Mouse (Mus musculus): ENCODE measurements around the gene Arhgef25. TPM values are rescaled to one million over a fixed set of nuclear protein-coding genes. Genes with fewer than 3 reads are reported as not detected.

Arhgef25 gene
- polyA plus RNA-seq, 1 experiment, result 31.8 TPM

- no peaks in the 10 kb centered on the region for H3K27me3 ChIP-seq (ENCODE audit: control insufficient read depth, insufficient read depth, insufficient read length)
- H3K79me2 ChIP-seq (ENCODE audit: control insufficient read depth, insufficient read depth), result no peaks in the 10 kb centered on the region
- H3K36me3 ChIP-seq (ENCODE audit: control insufficient read depth, insufficient read depth), result peaks cover 7% of the 10 kb centered on the region
- no peaks in the 10 kb centered on the region for H3K79me3 ChIP-seq (ENCODE audit: low read depth)
- H3K4me3 ChIP-seq (ENCODE audit: insufficient read depth, poor library complexity, severe bottlenecking), result peak overlapping the region; percentile 40
- H3ac ChIP-seq (ENCODE audit: control insufficient read depth, insufficient read length, low read depth), result peak overlapping the region; percentile 90
- TF ChIP-seq USF1 (IDR thresholded peaks at IDR 0.05; ENCODE audit: low read depth) (no peak), CTCF (IDR thresholded peaks at IDR 0.05; ENCODE audit: control insufficient read depth, insufficient read depth, insufficient read length) (no peak), MYOG (IDR thresholded peaks at IDR 0.05; ENCODE audit: control insufficient read depth, extremely low read depth, insufficient read length) (no peak), MYOD1 (IDR thresholded peaks at IDR 0.05; ENCODE audit: control insufficient read depth, insufficient read length, low read depth) (no peak), CEBPB (IDR thresholded peaks at IDR 0.05; ENCODE audit: low read depth) (no peak), FOSL1 (IDR thresholded peaks at IDR 0.05; ENCODE audit: insufficient read depth, low read length, poor library complexity, severe bottlenecking) (no peak), MAX (IDR thresholded peaks at IDR 0.05) (no peak)
Observed at GRCm38 (mm10) chr10:127188465-127189115, 1.3 kb downstream of the Arhgef25 start.

- peak overlapping the region; percentile 90 for H3ac ChIP-seq (ENCODE audit: control insufficient read depth, insufficient read length, low read depth)
- H3K79me2 ChIP-seq (ENCODE audit: control insufficient read depth, insufficient read depth), result no peaks in the 10 kb centered on the region
- H3K27me3 ChIP-seq (ENCODE audit: control insufficient read depth, insufficient read depth, insufficient read length), result no peaks in the 10 kb centered on the region
- H3K79me3 ChIP-seq (ENCODE audit: low read depth), result no peaks in the 10 kb centered on the region
- H3K4me3 ChIP-seq (ENCODE audit: insufficient read depth, poor library complexity, severe bottlenecking), result peak overlapping the region; percentile 40
- TF ChIP-seq MYOD1 (IDR thresholded peaks at IDR 0.05; ENCODE audit: control insufficient read depth, insufficient read length, low read depth) (no peak), CTCF (IDR thresholded peaks at IDR 0.05; ENCODE audit: control insufficient read depth, insufficient read depth, insufficient read length) (no peak), FOSL1 (IDR thresholded peaks at IDR 0.05; ENCODE audit: insufficient read depth, low read length, poor library complexity, severe bottlenecking) (no peak), CEBPB (IDR thresholded peaks at IDR 0.05; ENCODE audit: low read depth) (no peak), USF1 (IDR thresholded peaks at IDR 0.05; ENCODE audit: low read depth) (no peak), MAX (IDR thresholded peaks at IDR 0.05) (no peak), MYOG (IDR thresholded peaks at IDR 0.05; ENCODE audit: control insufficient read depth, extremely low read depth, insufficient read length) (no peak)
- H3K36me3 ChIP-seq (ENCODE audit: control insufficient read depth, insufficient read depth), result peaks cover 5% of the 10 kb centered on the region
Observed at GRCm38 (mm10) chr10:127188079-127188453, 1.8 kb downstream of the Arhgef25 start.

GRCm38 (mm10) chr10:127187371-127188078, 2.4 kb downstream of the Arhgef25 start:
- Histone ChIP-seq H3K4me3 (ENCODE audit: insufficient read depth, poor library complexity, severe bottlenecking) (no peak overlapping the region), H3K27me3 (ENCODE audit: control insufficient read depth, insufficient read depth, insufficient read length) (no peaks in the 10 kb centered on the region), H3K36me3 (ENCODE audit: control insufficient read depth, insufficient read depth) (peaks cover 3% of the 10 kb centered on the region), H3ac (ENCODE audit: control insufficient read depth, insufficient read length, low read depth) (no peak overlapping the region), H3K79me2 (ENCODE audit: control insufficient read depth, insufficient read depth) (no peaks in the 10 kb centered on the region), H3K79me3 (ENCODE audit: low read depth) (no peaks in the 10 kb centered on the region)
- TF ChIP-seq CTCF (IDR thresholded peaks at IDR 0.05; ENCODE audit: control insufficient read depth, insufficient read depth, insufficient read length), result no peak
- no peak for TF ChIP-seq MYOG (IDR thresholded peaks at IDR 0.05; ENCODE audit: control insufficient read depth, extremely low read depth, insufficient read length)
- no peak for TF ChIP-seq MYOD1 (IDR thresholded peaks at IDR 0.05; ENCODE audit: control insufficient read depth, insufficient read length, low read depth)
- no peak for TF ChIP-seq FOSL1 (IDR thresholded peaks at IDR 0.05; ENCODE audit: insufficient read depth, low read length, poor library complexity, severe bottlenecking)
- TF ChIP-seq CEBPB (IDR thresholded peaks at IDR 0.05; ENCODE audit: low read depth), result no peak

GRCm38 (mm10) chr10:127186451-127186850, 3.4 kb downstream of the Arhgef25 start:
- Histone ChIP-seq H3K27me3 (ENCODE audit: control insufficient read depth, insufficient read depth, insufficient read length) (no peaks in the 10 kb centered on the region), H3K79me3 (ENCODE audit: low read depth) (no peaks in the 10 kb centered on the region), H3K4me3 (ENCODE audit: insufficient read depth, poor library complexity, severe bottlenecking) (no peak overlapping the region), H3ac (ENCODE audit: control insufficient read depth, insufficient read length, low read depth) (no peak overlapping the region), H3K79me2 (ENCODE audit: control insufficient read depth, insufficient read depth) (no peaks in the 10 kb centered on the region), H3K36me3 (ENCODE audit: control insufficient read depth, insufficient read depth) (peaks cover 3% of the 10 kb centered on the region)
- no peak for TF ChIP-seq MYOD1 (IDR thresholded peaks at IDR 0.05; ENCODE audit: control insufficient read depth, insufficient read length, low read depth)
- TF ChIP-seq MAX (IDR thresholded peaks at IDR 0.05), result no peak
- no peak for TF ChIP-seq CTCF (IDR thresholded peaks at IDR 0.05; ENCODE audit: control insufficient read depth, insufficient read depth, insufficient read length)
- peak; percentile 58 for TF ChIP-seq USF1 (IDR thresholded peaks at IDR 0.05; ENCODE audit: low read depth)
- TF ChIP-seq CEBPB (IDR thresholded peaks at IDR 0.05; ENCODE audit: low read depth), result no peak
- no peak for TF ChIP-seq FOSL1 (IDR thresholded peaks at IDR 0.05; ENCODE audit: insufficient read depth, low read length, poor library complexity, severe bottlenecking)

GRCm38 (mm10) chr10:127185506-127185905, 4.4 kb downstream of the Arhgef25 start:
- H3K79me3 ChIP-seq (ENCODE audit: low read depth), result no peaks in the 10 kb centered on the region
- TF ChIP-seq CEBPB (IDR thresholded peaks at IDR 0.05; ENCODE audit: low read depth) (no peak), USF1 (IDR thresholded peaks at IDR 0.05; ENCODE audit: low read depth) (no peak)
- no peaks in the 10 kb centered on the region for H3K36me3 ChIP-seq (ENCODE audit: control insufficient read depth, insufficient read depth)
- H3ac ChIP-seq (ENCODE audit: control insufficient read depth, insufficient read length, low read depth), result no peak overlapping the region
- no peaks in the 10 kb centered on the region for H3K79me2 ChIP-seq (ENCODE audit: control insufficient read depth, insufficient read depth)
- no peaks in the 10 kb centered on the region for H3K27me3 ChIP-seq (ENCODE audit: control insufficient read depth, insufficient read depth, insufficient read length)
- H3K4me3 ChIP-seq (ENCODE audit: insufficient read depth, poor library complexity, severe bottlenecking), result no peak overlapping the region

GRCm38 (mm10) chr10:127185101-127185500, 4.8 kb downstream of the Arhgef25 start:
- Histone ChIP-seq H3K36me3 (ENCODE audit: control insufficient read depth, insufficient read depth) (no peaks in the 10 kb centered on the region), H3ac (ENCODE audit: control insufficient read depth, insufficient read length, low read depth) (no peak overlapping the region), H3K27me3 (ENCODE audit: control insufficient read depth, insufficient read depth, insufficient read length) (no peaks in the 10 kb centered on the region), H3K79me2 (ENCODE audit: control insufficient read depth, insufficient read depth) (no peaks in the 10 kb centered on the region), H3K4me3 (ENCODE audit: insufficient read depth, poor library complexity, severe bottlenecking) (no peak overlapping the region), H3K79me3 (ENCODE audit: low read depth) (no peaks in the 10 kb centered on the region)
- no peak for TF ChIP-seq MAX (IDR thresholded peaks at IDR 0.05)
- no peak for TF ChIP-seq MYOG (IDR thresholded peaks at IDR 0.05; ENCODE audit: control insufficient read depth, extremely low read depth, insufficient read length)
- no peak for TF ChIP-seq FOSL1 (IDR thresholded peaks at IDR 0.05; ENCODE audit: insufficient read depth, low read length, poor library complexity, severe bottlenecking)
- TF ChIP-seq USF1 (IDR thresholded peaks at IDR 0.05; ENCODE audit: low read depth), result no peak
- no peak for TF ChIP-seq CEBPB (IDR thresholded peaks at IDR 0.05; ENCODE audit: low read depth)
- TF ChIP-seq MYOD1 (IDR thresholded peaks at IDR 0.05; ENCODE audit: control insufficient read depth, insufficient read length, low read depth), result no peak
- TF ChIP-seq CTCF (IDR thresholded peaks at IDR 0.05; ENCODE audit: control insufficient read depth, insufficient read depth, insufficient read length), result no peak
